Mouse (Mus musculus) MN1 (cell line): ENCODE results near the gene Usp19.

Experiments used
- DNase-seq: peaks from one replicate; pipeline ENCODE4 v3.0.0-alpha.2; 2016; ENCODE audit warnings: low spot score

The Usp19 gene

GRCm38 (mm10) chr9:108490559-108491285, at the start of gene Usp19:
Usp19 (plus strand) TSS chr9:108490602.
- DNase-seq: peak; percentile 96

DNA sequence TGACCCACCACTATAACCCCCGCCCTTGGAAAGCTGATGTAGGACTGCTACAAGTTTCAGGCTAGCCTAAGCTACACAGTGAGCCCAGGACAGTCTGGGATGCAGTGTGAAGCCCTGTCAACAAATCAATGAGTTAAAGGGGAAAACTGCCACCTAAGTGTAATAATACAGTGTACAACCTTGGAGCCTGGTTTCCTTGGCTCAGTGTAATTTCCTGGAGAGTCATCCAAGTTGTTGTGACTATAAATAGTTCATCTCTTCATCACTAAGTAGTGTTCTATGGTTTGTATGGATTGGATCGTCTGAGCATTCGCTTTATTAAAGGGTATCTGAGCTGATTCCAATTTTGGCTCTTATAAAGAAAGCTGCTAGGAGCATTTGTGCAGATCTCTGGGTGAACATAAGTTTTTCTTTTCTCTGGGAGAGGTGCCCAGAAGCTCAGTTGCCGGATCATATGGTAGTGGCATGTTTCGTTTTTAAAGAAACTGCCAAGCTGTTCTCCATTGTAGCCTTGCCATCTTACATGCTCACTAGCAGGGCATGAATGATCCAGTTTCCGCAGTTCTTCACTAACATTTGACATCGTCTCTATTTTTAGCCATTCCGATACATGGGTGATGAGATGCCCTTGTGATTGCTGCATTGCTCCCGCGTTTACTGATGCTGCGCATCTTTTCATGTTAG, 49.0 kb upstream of the Usp19 start:
- no peak for DNase-seq

DNA sequence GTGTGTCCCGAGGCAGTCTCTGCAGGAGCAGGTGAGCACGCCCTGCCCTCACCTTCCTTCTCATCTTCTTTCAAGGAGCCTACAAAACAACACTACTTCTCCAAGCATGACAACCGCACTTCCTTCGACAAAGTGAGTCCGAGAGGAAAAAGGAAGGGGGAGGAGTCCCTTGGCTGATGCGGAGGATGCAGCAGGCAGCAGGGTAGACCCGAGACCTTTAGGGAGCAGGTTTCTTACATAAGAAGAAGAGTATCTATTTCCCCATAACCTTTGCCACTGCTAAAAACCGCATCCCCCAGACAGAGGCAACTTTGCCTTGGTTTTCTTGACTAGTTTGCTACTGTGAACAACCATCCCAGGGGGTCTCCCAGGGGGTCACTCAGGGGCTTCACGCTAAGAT, 45.3 kb upstream of the Usp19 start:
- no peak for DNase-seq

GRCm38 (mm10) chr9:108449860-108450259, 40.5 kb upstream of the Usp19 start:
- DNase-seq: peak; percentile 93

DNA sequence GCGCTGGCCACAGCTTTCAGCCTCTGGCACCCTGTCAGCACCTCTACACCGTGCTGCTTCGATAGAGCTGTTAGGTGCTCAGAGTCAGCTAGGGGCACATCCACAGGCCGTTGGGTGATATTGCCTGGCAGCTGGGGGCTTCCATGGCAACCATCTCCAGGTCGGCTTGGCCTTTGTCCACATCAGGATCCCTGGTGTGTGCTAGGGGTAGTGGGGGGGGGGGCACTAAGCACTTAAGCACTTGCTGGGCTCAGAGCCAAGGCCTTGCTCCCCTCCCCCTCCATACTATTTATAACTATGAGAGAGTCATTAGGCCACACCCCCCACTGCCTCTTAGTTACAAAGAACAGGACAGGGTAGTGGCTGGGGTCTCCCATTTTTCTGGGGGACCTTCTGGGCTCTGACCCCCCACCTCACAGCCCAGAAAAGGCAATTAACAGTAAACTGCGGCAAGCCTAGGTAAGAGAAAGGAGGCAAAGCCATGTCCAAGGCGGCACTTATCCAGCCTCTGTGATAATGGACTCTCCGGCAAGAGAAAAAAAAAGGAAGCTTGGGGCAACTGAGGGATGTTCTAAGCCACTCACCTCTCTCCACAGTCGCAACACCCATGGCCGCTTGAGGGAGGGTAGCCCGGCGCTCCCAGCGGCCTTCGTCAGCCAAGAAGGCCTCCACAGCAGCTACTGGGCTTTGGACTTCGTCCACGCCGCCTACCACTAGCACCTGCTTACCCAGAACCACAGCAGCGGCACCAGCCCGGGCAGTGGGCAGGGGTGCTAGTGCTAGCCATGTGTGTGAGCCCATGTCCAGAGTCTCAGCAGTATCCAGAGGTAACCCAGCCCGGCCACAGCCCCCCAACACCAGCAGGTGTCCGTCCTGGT, 39.9 kb upstream of the Usp19 start:
- DNase-seq: peak; percentile 87

DNA sequence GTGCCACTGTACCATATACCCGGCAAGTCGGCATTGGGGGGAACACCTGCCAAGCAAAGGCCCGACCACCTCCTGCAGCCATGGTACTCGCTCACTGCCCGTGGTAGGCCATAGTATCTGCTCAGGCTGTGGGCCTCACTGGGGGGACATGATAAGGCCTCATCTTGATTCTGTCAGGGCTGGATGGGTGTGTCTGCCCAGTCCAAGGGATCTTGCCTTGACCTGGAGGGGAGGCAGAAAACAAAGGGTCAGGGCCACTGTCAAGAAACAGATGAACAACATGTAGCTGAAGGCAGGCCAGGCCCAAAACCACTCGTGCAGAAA, 39.3 kb upstream of the Usp19 start:
- no peak for DNase-seq

DNA sequence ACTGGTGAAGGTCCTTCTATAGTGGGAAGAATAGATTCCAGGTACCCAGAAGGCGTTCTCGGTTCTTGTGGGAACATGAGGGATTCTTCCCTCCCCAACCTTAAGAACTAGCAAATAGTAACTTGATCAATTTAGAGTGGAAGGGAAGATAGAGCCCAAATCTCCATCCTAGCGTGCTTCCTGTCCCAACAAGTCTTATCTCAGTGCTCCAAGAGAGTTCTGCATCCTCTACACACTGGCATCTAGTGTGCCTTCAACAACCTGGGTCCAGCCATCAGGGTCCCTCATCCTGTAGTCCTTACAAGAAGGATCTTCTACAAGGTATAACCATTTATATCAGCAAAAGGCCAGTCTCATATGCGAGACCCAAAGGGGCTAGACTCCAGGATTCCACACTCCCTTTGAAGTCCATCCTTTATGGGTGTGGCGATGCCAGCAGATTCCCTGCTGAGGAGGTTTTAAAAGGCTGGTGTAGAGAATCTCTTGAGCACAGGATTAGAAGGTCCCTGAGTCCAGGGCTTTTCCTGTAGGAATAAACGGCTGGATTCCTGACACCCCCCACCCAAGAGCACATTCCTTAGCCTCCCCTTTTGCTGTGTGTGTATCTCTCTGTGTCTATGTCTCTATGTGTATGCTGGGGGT, 38.8 kb upstream of the Usp19 start:
- peak; percentile 51 for DNase-seq

- peak; percentile 93 for DNase-seq
These were observed 38.0 kb upstream of the Usp19 start for GRCm38 (mm10) chr9:108452291-108452906.

DNA sequence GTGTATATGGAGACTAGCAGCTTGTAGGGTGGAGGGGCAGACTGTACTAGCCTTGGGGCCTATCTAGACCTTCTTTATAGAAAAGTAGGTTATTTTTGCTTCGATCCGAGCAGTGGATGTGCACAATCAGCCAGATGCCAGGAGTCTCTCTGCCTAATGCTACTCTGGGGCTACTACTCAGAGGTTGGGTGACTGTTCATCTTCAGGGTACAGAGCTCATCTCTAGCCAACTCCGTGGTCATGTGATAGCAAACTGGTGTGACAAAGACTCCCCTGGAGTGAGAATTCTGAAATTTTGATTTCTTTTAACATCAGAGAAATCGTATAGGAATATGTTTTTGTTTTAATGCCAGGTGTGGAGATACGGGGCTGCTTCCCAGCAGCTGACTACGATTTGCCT, 37.5 kb upstream of the Usp19 start:
- no peak for DNase-seq

DNA sequence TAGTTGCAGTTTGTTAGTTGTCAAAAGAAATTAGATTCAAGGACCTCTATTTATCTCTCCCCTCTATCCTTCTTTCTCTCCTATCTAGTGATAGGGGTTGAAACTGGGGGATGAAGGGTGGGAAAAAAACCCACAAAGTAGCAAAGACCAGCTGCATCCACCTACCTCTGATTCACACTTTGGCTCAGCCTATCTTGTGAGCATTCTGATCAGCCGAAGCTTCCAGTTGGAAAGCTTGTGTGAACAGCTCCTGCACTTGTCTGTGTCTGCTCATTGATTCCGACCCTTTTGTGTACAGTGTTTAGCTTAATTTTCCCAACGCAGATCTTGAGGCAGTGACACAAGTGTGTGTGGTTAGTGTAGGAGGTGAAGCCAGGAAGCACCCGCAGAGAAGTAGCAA, 36.9 kb upstream of the Usp19 start:
- no peak for DNase-seq

GRCm38 (mm10) chr9:108454429-108454828, 36.0 kb upstream of the Usp19 start:
- DNase-seq: no peak

- no peak for DNase-seq
These were observed 34.4 kb upstream of the Usp19 start for GRCm38 (mm10) chr9:108455747-108456571.

DNA sequence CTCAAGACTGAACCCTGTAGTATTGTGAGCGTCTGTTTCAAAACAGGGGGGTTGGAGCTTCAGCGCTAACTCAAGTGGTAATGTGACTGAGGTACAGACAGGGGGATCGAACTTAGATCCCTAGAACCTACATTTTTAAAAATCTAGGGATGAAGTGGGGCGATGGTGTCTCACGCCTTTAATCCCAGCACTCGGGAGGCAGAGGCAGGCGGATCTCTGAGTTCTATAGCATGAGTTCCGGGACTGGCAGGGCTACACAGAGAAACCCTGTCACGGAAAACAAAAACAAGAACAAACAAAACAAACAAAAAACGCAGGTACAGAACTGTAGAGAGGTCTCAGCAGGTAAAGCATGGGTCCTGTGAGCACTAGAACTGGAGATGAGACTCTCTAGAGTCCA, 33.4 kb upstream of the Usp19 start:
- no peak for DNase-seq

DNA sequence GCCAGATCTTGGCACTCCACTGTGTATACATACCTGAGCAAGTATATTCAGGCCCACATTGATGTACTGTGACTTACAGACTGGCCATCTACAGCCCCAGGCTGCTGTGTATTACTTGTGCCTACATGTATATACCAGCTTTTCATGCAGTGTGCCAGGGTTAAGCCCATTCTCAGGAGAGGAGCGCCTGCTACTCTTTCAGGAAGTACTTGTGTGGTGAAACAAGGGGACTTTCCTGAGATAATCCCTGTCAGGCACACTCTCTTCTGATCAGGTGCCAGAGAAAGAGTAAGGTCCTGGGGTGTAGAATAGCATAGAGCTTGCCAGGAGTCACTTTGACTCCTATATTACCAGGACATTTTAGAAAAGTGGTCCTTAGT, 30.5 kb upstream of the Usp19 start:
- DNase-seq: no peak

DNA sequence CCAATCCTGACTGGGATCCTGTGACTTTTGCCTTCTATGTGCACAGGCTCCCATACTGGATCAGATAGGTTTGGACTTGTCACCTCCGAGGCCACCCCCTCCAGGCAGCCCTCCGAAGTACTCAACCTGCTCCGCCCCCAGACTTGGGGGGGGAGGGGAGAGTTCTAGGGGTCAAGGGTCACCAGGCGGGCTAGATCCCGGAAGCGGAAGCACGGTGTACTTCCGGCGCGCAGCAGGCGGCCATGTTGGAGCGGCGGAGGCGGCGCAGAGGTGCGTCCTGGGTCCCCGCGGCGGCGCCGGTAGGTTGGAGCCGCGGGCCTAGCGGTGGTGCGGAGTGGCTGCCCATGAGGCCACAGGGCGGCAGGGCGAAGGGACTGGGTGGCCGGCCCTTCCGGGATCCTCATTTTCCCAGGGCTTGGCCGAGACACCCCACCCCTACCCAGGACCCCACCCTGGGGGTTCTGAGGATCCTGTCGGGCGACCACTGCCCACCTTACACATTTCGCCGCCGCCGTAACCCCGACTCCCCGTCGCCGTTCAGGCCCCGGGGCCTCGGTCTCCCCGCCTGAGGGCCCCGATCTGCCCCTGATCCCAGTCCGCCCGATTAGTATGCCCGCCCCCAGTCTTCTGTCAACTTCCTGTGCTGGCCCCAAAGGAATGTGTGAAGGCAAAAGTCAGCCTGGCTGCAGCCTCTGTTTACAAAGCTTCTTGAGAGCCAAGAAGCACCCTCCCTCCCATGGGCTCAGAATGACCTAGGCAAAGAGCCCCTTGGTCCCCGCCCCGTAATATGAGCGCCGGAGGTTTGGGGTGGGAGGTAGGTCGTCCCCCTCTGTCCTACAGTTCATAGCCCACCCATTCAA, 29.9 kb upstream of the Usp19 start, which contains the start of gene Ccdc71:
Gene Ccdc71 (plus strand): TSS at position 209 of the 860 bp plus-strand sequence.
- peak; percentile 84 for DNase-seq

DNA sequence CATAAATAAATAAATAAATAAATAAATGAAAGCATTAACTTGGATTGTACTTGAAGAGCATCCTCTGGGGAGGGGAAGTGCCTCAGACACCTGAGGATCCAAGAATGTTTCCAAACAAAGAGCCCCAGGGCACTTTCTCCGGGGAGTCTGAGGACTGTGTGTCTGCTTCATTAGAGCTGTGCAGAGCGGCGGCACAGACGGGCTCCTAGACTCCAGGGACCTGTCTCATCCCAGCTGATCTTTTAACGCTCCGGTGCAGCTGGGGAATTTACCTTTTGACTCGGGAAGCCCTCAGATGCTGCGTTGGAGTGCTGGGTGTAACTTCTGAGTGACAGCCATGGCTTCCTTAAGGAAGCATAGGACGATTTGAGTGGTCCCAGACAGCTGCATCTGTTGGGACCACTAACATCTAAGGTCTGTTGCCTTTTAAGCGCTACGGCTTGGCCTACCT, 29.2 kb upstream of the Usp19 start, which contains the start of gene Klhdc8b:
Gene Klhdc8b (minus strand): TSS at position 401 of the 451 bp plus-strand sequence.
- DNase-seq: peak; percentile 22

DNA sequence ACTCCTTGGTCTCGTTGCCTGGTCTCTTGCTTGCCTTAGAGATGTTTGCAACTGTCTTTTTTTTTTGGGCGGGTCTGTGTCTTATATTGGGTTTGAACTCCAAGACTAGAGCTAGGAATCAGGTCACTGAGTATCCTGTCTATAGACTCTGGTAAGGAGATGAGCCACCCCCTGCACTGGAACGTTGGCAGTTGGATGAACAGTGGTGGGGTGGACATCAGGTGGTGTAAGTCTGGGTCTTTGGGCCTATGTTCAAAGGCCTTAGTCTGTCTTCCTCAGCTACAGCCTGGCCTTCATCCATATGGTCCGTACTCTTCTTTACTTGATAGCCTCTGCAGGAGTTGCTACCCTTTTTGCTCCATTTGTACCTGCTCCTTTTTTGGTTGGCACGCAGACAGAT, 28.7 kb upstream of the Usp19 start:
- DNase-seq: no peak

GRCm38 (mm10) chr9:108462192-108462591, 28.2 kb upstream of the Usp19 start:
- no peak for DNase-seq

DNA sequence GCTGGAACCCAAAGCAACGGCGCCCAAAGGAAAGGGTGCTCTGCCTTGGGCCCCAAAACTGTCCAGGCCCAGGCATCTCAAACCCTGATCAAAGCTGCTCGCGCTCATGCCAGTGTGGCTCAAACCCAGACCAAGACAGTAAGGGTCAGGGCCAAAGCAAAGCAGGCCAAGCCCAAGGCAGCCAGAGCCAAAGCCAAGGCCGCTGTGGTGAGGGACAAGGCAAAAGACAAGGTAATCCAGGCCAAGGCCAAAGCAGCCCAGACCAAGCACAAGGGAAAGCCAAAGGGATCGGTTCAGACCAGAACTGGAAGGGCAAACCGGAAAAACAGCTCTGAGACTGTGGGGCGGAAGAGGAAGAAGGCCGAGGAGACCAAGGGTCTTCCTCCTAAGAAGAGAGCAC, 26.7 kb upstream of the Usp19 start:
- DNase-seq: no peak

GRCm38 (mm10) chr9:108466219-108466618, 24.2 kb upstream of the Usp19 start:
- no peak for DNase-seq
